Mouse (Mus musculus): ENCODE data around the gene Rapgef5.

DNA sequence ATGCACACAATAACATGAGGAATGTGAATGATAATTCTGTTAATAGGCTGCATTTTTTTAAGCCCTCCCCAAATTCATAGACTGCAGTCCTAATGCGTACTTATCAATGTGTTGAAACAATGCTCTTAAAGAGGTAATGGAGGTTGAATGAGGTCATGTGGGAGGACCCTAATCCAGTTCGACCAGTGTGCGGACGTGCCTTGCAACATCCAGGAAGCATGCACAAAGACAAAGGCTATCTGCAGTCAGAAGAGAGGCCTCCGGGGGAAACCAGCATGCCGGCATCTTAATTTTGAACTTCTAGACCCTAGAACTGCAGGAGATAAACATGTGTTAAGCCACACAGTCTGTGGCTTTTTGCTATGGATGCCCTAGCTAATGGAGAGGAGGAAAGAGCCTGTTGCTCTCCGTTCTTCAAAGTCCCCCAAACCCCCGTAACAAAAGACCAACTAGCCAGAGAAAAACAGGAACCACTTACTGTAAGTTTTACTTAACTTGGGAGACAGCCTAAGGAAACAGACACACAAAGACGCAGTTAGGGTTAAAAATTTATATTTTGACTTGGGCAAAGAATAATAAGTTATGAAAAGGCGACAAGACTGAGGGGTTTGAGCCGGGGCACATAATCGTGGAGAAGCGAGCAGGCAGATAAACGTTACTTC is 1.1 kb downstream of the Rapgef5 start:
- TF ChIP-seq USF2 (IDR thresholded peaks at IDR 0.05; ENCODE audit: borderline replicate concordance in 1 of 2, insufficient read depth in 1 of 2, low read depth in 1 of 2, low read length in 2 of 2) = no peak
- TF ChIP-seq CHD2 (IDR thresholded peaks at IDR 0.05; ENCODE audit: low read length) = no peak
- TF ChIP-seq POLR2A (IDR thresholded peaks at IDR 0.05; ENCODE audit: control insufficient read depth in 1 of 2, insufficient read depth in 1 of 2, low read depth in 1 of 2, low read length in 2 of 2, poor library complexity in 1 of 2) = no peak
- TF ChIP-seq CTCF (IDR thresholded peaks at IDR 0.05 in 2 of 3, conservative IDR thresholded peaks at IDR 0.05 in 1 of 3; ENCODE audit: control insufficient read depth in 1 of 3, insufficient read depth in 1 of 3, low read depth in 2 of 3, low read length in 3 of 3, poor library complexity in 1 of 3, severe bottlenecking in 1 of 3) = no peak
- no peak for TF ChIP-seq EP300 (IDR thresholded peaks at IDR 0.05; ENCODE audit: low read depth in 1 of 2, low read length in 2 of 2)

Data from MEL (cell line).